Mouse (Mus musculus) lung, postnatal 36 days (tissue): ENCODE results near the gene Ptbp3.

Experiments
- DNase-seq: peaks from one replicate; pipeline ENCODE4 v3.0.0; 2022; ENCODE audit warnings: mixed read lengths

Ptbp3 gene

GRCm38 (mm10) chr4:59553576-59553975 is 4.4 kb upstream of the Ptbp3 start:
- no peak for DNase-seq

GRCm38 (mm10) chr4:59552835-59553234 is 3.7 kb upstream of the Ptbp3 start:
- no peak for DNase-seq

DNA sequence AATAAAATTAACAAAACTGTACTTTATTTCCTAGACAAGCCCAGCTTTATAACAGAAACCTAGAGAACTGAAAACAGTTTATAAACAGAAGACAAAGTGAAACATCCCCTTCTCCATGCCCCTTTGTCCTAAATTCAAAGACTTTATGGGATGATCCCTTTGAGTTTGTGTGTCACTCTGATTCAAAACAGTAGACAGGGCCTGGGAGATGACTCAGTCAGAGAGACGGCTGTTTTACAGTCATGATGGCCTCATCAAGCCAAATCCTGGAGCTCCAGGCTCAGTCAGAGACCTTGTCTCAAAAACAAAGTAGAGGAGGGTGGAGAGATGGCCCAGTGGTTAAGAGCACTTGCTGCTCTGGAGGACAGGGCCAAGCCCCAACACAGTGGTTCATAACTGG is 2.7 kb upstream of the Ptbp3 start:
- no peak for DNase-seq

- DNase-seq, result no peak
Observed at GRCm38 (mm10) chr4:59549977-59550560, 905 bp upstream of the Ptbp3 start.

DNA sequence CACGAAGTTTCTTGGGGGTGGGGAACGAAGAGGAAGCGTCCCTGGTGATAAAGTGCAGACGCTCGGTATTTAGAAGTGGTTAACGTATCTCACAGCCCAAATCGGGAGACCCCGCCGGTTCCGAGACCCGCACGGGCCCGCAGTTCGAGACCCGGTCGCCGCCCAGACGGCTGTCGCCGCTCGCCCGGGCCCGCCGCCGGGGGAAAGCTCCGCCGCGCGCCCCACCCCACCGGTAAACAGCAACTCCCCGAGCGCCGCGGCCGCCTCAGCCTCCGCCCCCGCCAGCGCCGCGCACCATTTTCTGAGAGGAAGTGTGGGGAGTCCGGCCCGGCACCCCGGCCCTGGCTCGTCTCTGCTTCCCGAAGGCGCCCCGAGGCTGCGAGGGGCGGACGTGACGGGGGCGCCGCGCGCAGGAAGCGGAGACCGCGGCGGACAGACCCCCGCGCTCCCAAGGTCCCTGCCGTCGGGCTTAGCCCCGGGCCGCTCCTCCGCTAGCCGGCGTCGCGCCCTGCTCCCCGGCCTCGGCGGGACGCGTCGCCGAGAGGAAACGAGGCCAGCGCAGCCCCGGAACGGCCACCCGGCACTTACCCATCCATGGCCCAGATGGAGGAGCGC is 497 bp downstream of the Ptbp3 start:
- peak; percentile 84 for DNase-seq

- peak; percentile 24 for DNase-seq
Observed at GRCm38 (mm10) chr4:59548011-59548559, 1.1 kb downstream of the Ptbp3 start.

GRCm38 (mm10) chr4:59547136-59547889 is 1.9 kb downstream of the Ptbp3 start:
- peak; percentile 29 for DNase-seq

DNA sequence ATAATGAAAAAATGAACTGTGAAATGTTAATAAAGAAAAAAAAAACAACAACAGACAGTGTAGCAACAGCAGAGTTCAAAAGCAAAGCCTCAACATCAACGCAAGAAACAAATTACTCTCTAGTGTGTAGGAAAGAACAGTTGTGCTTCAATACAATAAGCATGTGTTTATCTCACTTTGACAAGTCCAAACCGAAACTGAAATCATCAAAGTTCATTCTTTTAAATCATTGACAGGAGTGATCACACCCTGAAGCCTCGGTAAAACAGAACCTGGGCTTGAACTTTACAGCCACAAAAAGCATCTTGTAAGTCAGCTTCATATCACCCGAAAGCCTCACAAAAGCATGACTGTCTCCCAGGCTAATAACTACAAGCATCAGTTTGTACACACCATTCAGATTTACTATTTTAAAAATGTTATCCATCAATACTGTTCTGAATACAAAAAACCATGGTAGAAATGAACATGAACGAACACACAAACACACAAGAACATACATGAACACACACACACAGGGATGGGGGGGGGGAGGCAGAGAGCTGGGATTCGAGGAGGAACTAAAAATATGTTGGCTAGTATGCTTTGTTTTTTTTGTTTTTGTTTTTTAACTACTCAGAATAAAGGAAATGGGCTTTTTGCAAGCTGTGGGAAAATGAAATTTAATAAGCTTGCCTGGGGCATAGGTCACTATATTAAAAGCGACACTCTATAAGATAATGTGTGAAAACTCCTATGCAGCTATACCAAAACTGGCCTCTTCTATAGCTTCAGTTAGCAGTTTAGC is 2.7 kb downstream of the Ptbp3 start:
- no peak for DNase-seq

DNA sequence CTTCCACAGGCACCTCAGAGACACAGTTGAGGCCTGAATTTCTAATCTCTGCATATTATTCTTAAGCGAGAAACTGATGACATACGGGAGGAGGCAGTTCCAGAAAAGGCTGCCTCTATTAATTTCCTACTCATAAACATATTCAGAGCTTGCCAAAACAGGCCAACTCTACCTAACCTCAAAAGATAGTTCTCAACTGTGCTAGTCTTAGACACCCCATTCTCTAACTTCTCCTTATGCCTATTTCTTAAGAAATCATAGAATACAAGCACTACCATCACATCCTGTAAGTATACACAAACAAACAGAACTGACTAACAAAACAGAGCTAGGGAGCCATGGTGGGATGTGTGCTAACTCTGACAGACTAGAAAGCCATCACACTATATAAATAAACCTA is 4.5 kb downstream of the Ptbp3 start:
- no peak for DNase-seq

DNA sequence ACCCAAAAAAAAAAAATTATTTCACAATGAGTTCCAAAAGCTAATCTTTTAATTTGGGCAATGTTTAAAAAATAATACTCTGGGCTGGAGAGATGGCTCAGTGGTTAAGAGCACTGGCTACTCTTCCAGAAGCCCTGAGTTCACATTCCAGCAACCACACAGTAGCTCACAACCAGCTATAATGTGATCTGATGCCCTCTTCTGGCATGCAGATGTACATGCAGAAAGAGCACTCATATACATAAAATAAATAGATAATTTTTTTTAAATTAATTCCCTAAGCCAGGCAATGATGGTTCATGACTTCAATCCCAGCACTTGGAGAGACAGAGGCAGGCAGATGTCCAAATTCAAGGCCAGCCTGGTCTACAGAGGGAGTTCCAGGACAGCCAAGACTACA is 6.2 kb downstream of the Ptbp3 start:
- DNase-seq, result no peak

- DNase-seq, result no peak
Observed at GRCm38 (mm10) chr4:59536281-59536680, 12.9 kb downstream of the Ptbp3 start.

- no peak for DNase-seq
Observed at GRCm38 (mm10) chr4:59535624-59536023, 13.5 kb downstream of the Ptbp3 start.

DNA sequence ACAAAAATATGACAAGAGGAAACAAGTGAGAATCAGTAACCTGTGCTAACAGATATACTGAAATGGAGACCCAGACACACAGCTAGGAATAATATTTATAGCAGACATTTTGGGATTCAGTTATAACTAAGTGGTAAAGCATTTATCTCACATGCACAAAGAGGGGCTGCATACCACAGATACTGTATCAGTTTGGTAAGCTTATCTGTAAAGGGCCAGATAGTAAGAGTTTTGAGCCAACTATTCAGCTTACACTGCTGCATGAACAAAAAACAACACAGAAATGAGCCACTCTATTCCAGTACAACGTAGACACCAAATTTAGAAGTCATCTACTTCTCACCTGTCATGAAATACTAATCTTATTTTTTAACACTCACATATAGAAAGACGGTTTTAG is 15.9 kb downstream of the Ptbp3 start:
- no peak for DNase-seq

DNA sequence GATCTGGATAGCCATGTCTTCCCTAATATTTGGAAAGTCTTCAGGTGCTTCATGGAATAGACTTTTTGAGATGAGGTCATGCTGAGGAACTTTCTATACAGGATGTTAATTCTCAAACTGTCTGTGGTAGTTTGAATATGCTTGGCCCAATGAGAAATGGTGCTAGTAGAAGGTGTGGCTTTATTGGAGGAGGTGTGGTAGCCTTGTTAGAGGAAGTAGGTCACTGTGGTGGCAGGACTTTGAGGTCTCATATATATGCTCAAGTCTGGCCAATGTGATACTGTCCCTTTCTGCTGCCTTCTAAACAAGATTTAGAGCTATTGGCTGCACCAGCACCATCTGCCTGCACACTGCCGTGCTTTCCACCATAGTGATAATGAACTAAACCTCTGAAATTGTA is 18.0 kb downstream of the Ptbp3 start:
- peak; percentile 32 for DNase-seq

GRCm38 (mm10) chr4:59527470-59527869 is 21.7 kb downstream of the Ptbp3 start:
- no peak for DNase-seq

- DNase-seq, result peak; percentile 30
Observed at GRCm38 (mm10) chr4:59526728-59527127, 22.4 kb downstream of the Ptbp3 start.

- DNase-seq, result no peak
Observed at GRCm38 (mm10) chr4:59524875-59525274, 24.3 kb downstream of the Ptbp3 start.

- no peak for DNase-seq
Observed at GRCm38 (mm10) chr4:59510321-59510720, 38.8 kb downstream of the Ptbp3 start.

DNA sequence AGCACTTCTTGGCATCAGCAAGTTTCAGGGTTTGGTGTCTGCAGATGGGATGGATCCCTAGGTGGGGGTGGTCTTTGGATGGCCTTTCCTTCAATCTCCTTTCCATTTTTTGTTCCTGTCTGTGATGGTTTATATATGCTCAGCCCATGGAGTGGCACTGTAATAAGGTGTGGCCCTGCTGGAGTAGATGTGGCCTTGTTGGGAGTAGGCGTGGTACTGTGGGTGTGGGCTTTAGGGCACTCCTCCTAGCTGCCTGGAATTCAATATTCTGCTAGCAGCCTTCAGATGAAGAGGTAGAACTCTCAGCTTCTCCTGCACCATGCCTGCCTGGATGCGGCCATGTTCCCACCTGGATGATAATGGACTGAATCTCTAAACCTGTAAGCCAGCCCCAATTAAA is 39.6 kb downstream of the Ptbp3 start:
- DNase-seq, result no peak

DNA sequence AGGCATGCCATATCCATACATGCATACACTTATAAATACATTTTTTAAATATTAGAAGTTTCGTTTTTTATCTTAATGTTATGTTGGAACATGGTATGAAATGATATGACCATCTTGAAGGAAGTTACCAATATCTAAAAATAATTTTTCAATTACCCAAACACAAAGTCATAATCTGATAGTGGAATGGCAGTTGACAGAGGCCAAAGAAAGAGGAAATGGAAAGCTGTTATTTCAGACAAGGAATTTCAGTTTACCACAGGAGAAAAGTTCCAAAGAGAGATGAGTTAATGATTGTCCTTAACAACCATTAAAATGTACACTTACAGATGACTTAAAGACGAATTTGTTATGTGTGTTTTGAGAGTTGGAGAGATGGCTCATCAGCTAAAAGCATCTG is 41.4 kb downstream of the Ptbp3 start:
- DNase-seq, result no peak

- DNase-seq, result no peak
Observed at GRCm38 (mm10) chr4:59506704-59507103, 42.5 kb downstream of the Ptbp3 start.

- DNase-seq, result no peak
Observed at GRCm38 (mm10) chr4:59505481-59505880, 43.7 kb downstream of the Ptbp3 start.

DNA sequence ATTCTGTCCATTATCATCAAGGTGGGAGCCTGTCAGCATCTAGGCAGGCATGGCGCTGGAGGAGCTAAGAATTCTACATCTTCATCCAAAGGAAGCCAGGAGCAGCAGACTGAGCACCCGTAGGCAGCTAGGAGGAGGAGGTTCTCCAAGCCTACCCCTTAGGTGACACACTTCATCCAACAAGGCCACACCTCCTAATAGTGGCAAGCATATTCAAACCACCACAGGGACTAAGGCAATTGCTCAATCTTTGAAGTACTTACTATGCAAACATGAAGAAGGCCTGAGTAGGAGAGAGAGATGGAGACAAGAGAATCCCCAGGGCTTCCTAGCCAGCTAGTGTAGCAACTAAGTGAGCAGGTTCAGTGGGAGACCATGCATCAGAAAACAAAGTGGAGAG is 58.1 kb downstream of the Ptbp3 start:
- DNase-seq, result peak; percentile 47
